Mouse (Mus musculus): ENCODE measurements around the gene Rab7. TPM values are rescaled to one million over a fixed set of nuclear protein-coding genes. Genes with fewer than 3 reads are reported as not detected.

Rab7 gene
- polyA plus RNA-seq, 1 experiment from 2014 or later = 223 TPM

DNA sequence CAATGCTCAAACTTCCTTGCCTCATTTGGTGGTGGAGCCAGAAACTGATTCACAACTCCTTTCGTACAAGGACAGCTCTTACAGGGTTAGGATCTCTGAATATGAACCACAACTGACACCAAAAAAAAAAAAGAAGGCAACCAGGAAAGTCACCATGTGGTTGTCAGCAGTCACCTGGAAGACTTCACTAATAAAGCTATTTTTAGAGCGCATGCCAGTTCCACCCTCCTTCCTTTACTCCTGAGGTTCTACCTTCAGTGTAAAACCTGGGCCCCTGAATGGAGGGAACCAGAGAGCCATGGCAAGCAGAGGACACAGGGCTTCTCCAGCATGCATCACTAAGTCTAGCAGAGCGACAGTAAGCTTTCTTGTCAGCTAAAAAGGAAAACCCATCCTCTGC is 2.7 kb downstream of the Rab7 start:
- ATAC-seq (ENCODE audit: low read depth) = no peak
- Histone ChIP-seq H3K27ac (ENCODE audit: low read length) (no peak overlapping the region), H3K4me2 (ENCODE audit: low read depth, low read length) (no peak overlapping the region), H3K9me3 (ENCODE audit: control insufficient read depth, low read length) (no peaks in the 10 kb centered on the region), H3K4me3 (ENCODE audit: low read length) (no peak overlapping the region), H3K36me3 (ENCODE audit: control insufficient read depth, insufficient read depth, low read length) (peaks cover 6% of the 10 kb centered on the region; the same call in 1 of the 2 replicates), H3K4me1 (replicated peaks; ENCODE audit: control insufficient read depth, insufficient read depth, low read length) (peaks cover 16% of the 10 kb centered on the region), H3K27me3 (ENCODE audit: control insufficient read depth, insufficient read depth, low read depth, low read length) (no peaks in the 10 kb centered on the region), H3K9ac (ENCODE audit: low read length) (no peak overlapping the region)
- WGBS = 89% methylated on average over 3 of the region's 3 CpGs

DNA sequence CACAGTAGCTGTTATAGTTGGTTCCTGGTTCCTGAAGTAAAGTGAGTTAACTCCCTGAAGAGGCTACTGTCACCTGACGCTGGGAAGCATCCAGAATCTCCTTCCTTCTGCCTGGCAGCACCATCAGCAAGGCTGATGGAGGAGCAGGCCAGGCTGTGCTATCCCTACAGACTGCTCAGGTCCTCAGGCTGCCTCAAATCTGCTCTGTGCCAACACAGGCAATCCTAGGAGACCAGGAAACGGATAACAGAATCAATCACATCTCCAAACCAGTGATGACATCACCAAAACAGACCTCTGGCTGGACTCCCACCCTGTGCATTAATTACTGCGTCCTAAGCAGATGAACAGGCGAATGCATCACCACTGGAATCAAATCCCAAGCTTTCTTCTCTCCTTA is 3.8 kb downstream of the Rab7 start:
- 69% methylated on average over 4 of the region's 4 CpGs for WGBS
- no peak overlapping the region for H3K9ac ChIP-seq (ENCODE audit: low read length)
- no peak for ATAC-seq (ENCODE audit: low read depth)

DNA sequence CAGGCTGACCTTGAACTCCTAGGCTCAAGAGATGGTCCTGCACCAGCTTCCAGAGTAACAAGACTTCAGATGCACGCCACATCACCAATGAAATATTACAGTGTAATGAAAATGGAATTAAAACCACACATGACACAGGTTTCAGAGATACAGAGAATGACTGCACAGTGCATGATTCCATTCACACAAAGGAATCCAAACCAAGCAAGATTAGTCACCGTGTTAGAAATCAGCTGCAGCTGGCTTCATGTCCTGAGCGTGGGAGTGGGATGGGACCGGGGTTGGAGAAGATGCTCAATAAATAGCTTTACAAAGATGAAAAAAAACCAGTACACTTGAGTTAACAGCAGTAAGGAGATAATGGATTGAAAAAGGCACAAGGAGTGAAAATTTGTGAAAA is 5.6 kb downstream of the Rab7 start:
- Histone ChIP-seq H3K27ac (ENCODE audit: low read length) (no peak overlapping the region), H3K36me3 (ENCODE audit: control insufficient read depth, insufficient read depth, low read length) (peaks cover 6% of the 10 kb centered on the region; the same call in 1 of the 2 replicates), H3K4me3 (ENCODE audit: low read length) (no peak overlapping the region), H3K27me3 (ENCODE audit: control insufficient read depth, insufficient read depth, low read depth, low read length) (no peaks in the 10 kb centered on the region), H3K4me1 (replicated peaks; ENCODE audit: control insufficient read depth, insufficient read depth, low read length) (peaks cover 16% of the 10 kb centered on the region), H3K4me2 (ENCODE audit: low read depth, low read length) (no peak overlapping the region), H3K9me3 (ENCODE audit: control insufficient read depth, low read length) (no peaks in the 10 kb centered on the region), H3K9ac (ENCODE audit: low read length) (no peak overlapping the region)
- 94% methylated on average over 4 of the region's 4 CpGs for WGBS
- ATAC-seq (ENCODE audit: low read depth) = no peak

More for the DNA sequence above, 3.8 kb downstream of the Rab7 start:
- Histone ChIP-seq H3K4me2 (ENCODE audit: low read depth, low read length) (no peak overlapping the region), H3K36me3 (ENCODE audit: control insufficient read depth, insufficient read depth, low read length) (peaks cover 6% of the 10 kb centered on the region; the same call in 1 of the 2 replicates), H3K27ac (ENCODE audit: low read length) (no peak overlapping the region), H3K27me3 (ENCODE audit: control insufficient read depth, insufficient read depth, low read depth, low read length) (no peaks in the 10 kb centered on the region), H3K4me3 (ENCODE audit: low read length) (no peak overlapping the region), H3K9me3 (ENCODE audit: control insufficient read depth, low read length) (no peaks in the 10 kb centered on the region), H3K4me1 (replicated peaks; ENCODE audit: control insufficient read depth, insufficient read depth, low read length) (peaks cover 16% of the 10 kb centered on the region)

DNA sequence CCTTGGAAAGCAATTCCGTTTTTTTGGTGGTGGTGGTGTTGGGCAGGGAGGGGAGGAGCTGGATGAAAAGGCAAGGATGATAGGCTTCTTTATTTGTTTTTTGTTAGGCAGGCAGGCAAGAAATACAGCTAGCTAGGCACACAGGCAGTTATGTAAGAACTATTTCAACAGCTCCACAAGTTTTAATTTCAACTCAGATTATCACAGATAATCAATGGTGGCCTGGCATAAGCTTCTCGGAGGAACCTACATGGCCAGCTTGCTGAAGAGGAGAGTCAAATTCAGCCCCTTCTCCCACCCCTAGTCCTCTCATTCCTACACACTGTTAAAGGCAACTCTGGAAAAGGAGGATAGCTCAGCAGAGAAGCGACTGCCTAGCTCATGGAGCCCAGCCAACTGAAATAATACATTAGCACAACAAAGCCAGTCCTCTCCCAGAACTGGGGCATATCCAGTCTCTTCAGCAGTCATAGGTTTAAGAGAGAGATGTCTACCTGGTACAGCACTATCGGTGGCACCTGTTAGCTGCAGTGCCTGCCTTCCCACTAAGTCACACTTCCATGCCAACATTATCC is 7.5 kb downstream of the Rab7 start:
- Histone ChIP-seq H3K27ac (ENCODE audit: low read length) (no peak overlapping the region), H3K4me1 (replicated peaks; ENCODE audit: control insufficient read depth, insufficient read depth, low read length) (peaks cover 4% of the 10 kb centered on the region; the same call in 1 of the 2 replicates), H3K9me3 (ENCODE audit: control insufficient read depth, low read length) (no peaks in the 10 kb centered on the region), H3K36me3 (ENCODE audit: control insufficient read depth, insufficient read depth, low read length) (peaks cover 6% of the 10 kb centered on the region; the same call in 1 of the 2 replicates), H3K4me2 (ENCODE audit: low read depth, low read length) (no peak overlapping the region), H3K27me3 (ENCODE audit: control insufficient read depth, insufficient read depth, low read depth, low read length) (no peaks in the 10 kb centered on the region), H3K4me3 (ENCODE audit: low read length) (no peak overlapping the region), H3K9ac (ENCODE audit: low read length) (no peak overlapping the region)
- WGBS = 79% methylated on average over 4 of the region's 4 CpGs
- no peak for ATAC-seq (ENCODE audit: low read depth)

- H3K9me3 ChIP-seq (ENCODE audit: control insufficient read depth, low read length) = no peaks in the 10 kb centered on the region
- H3K27me3 ChIP-seq (ENCODE audit: control insufficient read depth, insufficient read depth, low read depth, low read length) = no peaks in the 10 kb centered on the region
- H3K4me1 ChIP-seq (replicated peaks; ENCODE audit: control insufficient read depth, insufficient read depth, low read length) = no peaks in the 10 kb centered on the region
- H3K4me2 ChIP-seq (ENCODE audit: low read depth, low read length) = no peak overlapping the region
- H3K4me3 ChIP-seq (ENCODE audit: low read length) = no peak overlapping the region
- ATAC-seq (ENCODE audit: low read depth) = no peak
- no peak overlapping the region for H3K27ac ChIP-seq (ENCODE audit: low read length)
- H3K9ac ChIP-seq (ENCODE audit: low read length) = no peak overlapping the region
- WGBS = 88% methylated on average over 3 of the region's 3 CpGs
- H3K36me3 ChIP-seq (ENCODE audit: control insufficient read depth, insufficient read depth, low read length) = 0 out of 2 replicates have a peak, but pooled peaks cover 6% of the 10 kb centered on the region
Observed at GRCm38 (mm10) chr6:88033504-88033903, 11.6 kb downstream of the Rab7 start.

DNA sequence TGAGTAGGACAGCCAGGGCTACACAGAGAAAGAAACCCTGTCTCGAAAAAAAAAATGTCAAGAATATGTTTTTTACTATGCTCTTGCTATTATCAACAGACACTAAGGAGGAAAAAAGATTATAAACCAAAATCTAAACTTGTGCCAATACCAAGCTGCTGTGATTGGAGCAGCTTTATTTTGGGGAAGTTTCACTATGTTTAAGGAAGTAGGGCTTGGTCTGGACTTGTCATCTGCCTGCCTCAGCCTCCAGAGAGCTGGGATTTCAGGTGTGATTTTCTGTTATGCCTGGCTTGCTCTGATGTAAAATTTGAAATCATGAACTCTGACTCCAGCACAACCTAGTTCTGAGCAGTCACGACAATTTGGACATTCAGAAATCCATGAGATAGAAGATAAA is 14.6 kb downstream of the Rab7 start:
- 98% methylated on average over 2 of the region's 2 CpGs for WGBS
- Histone ChIP-seq H3K27me3 (ENCODE audit: control insufficient read depth, insufficient read depth, low read depth, low read length) (no peaks in the 10 kb centered on the region), H3K9me3 (ENCODE audit: control insufficient read depth, low read length) (no peaks in the 10 kb centered on the region), H3K4me2 (ENCODE audit: low read depth, low read length) (no peak overlapping the region), H3K9ac (ENCODE audit: low read length) (no peak overlapping the region), H3K27ac (ENCODE audit: low read length) (no peak overlapping the region), H3K36me3 (ENCODE audit: control insufficient read depth, insufficient read depth, low read length) (peaks cover 5% of the 10 kb centered on the region; the same call in 1 of the 2 replicates), H3K4me3 (ENCODE audit: low read length) (no peak overlapping the region), H3K4me1 (replicated peaks; ENCODE audit: control insufficient read depth, insufficient read depth, low read length) (no peaks in the 10 kb centered on the region)
- no peak for ATAC-seq (ENCODE audit: low read depth)

GRCm38 (mm10) chr6:88027390-88027789 is 17.7 kb downstream of the Rab7 start:
- Histone ChIP-seq H3K9me3 (ENCODE audit: control insufficient read depth, low read length) (no peaks in the 10 kb centered on the region), H3K27me3 (ENCODE audit: control insufficient read depth, insufficient read depth, low read depth, low read length) (no peaks in the 10 kb centered on the region), H3K4me2 (ENCODE audit: low read depth, low read length) (no peak overlapping the region), H3K9ac (ENCODE audit: low read length) (no peak overlapping the region), H3K36me3 (ENCODE audit: control insufficient read depth, insufficient read depth, low read length) (peaks cover 5% of the 10 kb centered on the region; the same call in 1 of the 2 replicates), H3K4me3 (ENCODE audit: low read length) (no peak overlapping the region), H3K4me1 (replicated peaks; ENCODE audit: control insufficient read depth, insufficient read depth, low read length) (no peaks in the 10 kb centered on the region), H3K27ac (ENCODE audit: low read length) (no peak overlapping the region)
- 72% methylated on average over 5 of the region's 5 CpGs for WGBS
- ATAC-seq (ENCODE audit: low read depth) = no peak

- Histone ChIP-seq H3K27me3 (ENCODE audit: control insufficient read depth, insufficient read depth, low read depth, low read length) (no peaks in the 10 kb centered on the region), H3K4me1 (replicated peaks; ENCODE audit: control insufficient read depth, insufficient read depth, low read length) (no peaks in the 10 kb centered on the region), H3K27ac (ENCODE audit: low read length) (no peak overlapping the region), H3K9ac (ENCODE audit: low read length) (no peak overlapping the region), H3K4me2 (ENCODE audit: low read depth, low read length) (no peak overlapping the region), H3K4me3 (ENCODE audit: low read length) (no peak overlapping the region), H3K9me3 (ENCODE audit: control insufficient read depth, low read length) (no peaks in the 10 kb centered on the region), H3K36me3 (ENCODE audit: control insufficient read depth, insufficient read depth, low read length) (peaks cover 2% of the 10 kb centered on the region; the same call in 1 of the 2 replicates)
- ATAC-seq (ENCODE audit: low read depth) = no peak
- 93% methylated on average over 10 of the region's 10 CpGs for WGBS
Observed at GRCm38 (mm10) chr6:88023316-88023890, 21.7 kb downstream of the Rab7 start.

- 66% methylated on average over 2 of the region's 2 CpGs for WGBS
- no peak for ATAC-seq (ENCODE audit: low read depth)
- H3K27me3 ChIP-seq (ENCODE audit: control insufficient read depth, insufficient read depth, low read depth, low read length) = no peaks in the 10 kb centered on the region
Observed at GRCm38 (mm10) chr6:88019154-88019553, 25.9 kb downstream of the Rab7 start.

More at GRCm38 (mm10) chr6:88019154-88019553, 25.9 kb downstream of the Rab7 start:
- Histone ChIP-seq H3K4me1 (replicated peaks; ENCODE audit: control insufficient read depth, insufficient read depth, low read length) (no peaks in the 10 kb centered on the region), H3K9ac (ENCODE audit: low read length) (no peak overlapping the region), H3K9me3 (ENCODE audit: control insufficient read depth, low read length) (no peaks in the 10 kb centered on the region), H3K27ac (ENCODE audit: low read length) (no peak overlapping the region), H3K36me3 (ENCODE audit: control insufficient read depth, insufficient read depth, low read length) (no peaks in the 10 kb centered on the region), H3K4me3 (ENCODE audit: low read length) (no peak overlapping the region), H3K4me2 (ENCODE audit: low read depth, low read length) (no peak overlapping the region)
